Mouse (Mus musculus) forebrain, postnatal 0 days (tissue): ENCODE measurements at regions not wholly inside any gene's neighbourhood (a gene's known extent, or its start where the extent isn't known, plus 50 kb on each side); places are given as distances from the start of the nearest gene placed in this dataset.
"Not testable (repeated sequence)": the region's sequence is repeated elsewhere in the genome, so short reads cannot be mapped to it uniquely, and the experiment has no call there.

Experiments
- ATAC-seq: fragments of 200-750 bp; cut with Nextera tagmentation; 2 replicates; pipeline ENCODE4 v1.8.0; 2017; ENCODE audit warnings: mild to moderate bottlenecking, moderate library complexity
- DNase-seq: peaks from one replicate; pipeline ENCODE4 v3.0.0-alpha.2; 2015
- H3K27ac ChIP-seq: fragments of 300-500 bp; sonication (generic); 2 replicates; pipeline ENCODE4 v1.5.1; 2014; ENCODE audit warnings: low read depth, mild to moderate bottlenecking, antibody characterized with exemption, low read length, moderate library complexity, mixed read lengths
- H3K27me3 ChIP-seq: fragments of 300-500 bp; sonication (generic); 2 replicates; pipeline ENCODE4 v1.6.1; 2014; ENCODE audit warnings: mild to moderate bottlenecking, low read length, mixed read lengths; ENCODE audit not compliant: insufficient read depth
- H3K36me3 ChIP-seq: fragments of 300-500 bp; sonication (generic); 2 replicates; pipeline ENCODE4 v1.6.1; 2014; ENCODE audit warnings: mild to moderate bottlenecking, moderate library complexity; ENCODE audit not compliant: insufficient read depth
- H3K4me1 ChIP-seq: fragments of 300-500 bp; sonication (generic); 2 replicates; pipeline ENCODE4 v1.6.1; 2014; ENCODE audit warnings: antibody characterized with exemption; ENCODE audit not compliant: insufficient read depth
- H3K4me2 ChIP-seq: fragments of 300-500 bp; sonication (generic); 2 replicates; pipeline ENCODE4 v1.6.1; 2014; ENCODE audit warnings: low read depth, mild to moderate bottlenecking, moderate library complexity
- H3K4me3 ChIP-seq: fragments of 300-500 bp; sonication (generic); 2 replicates; pipeline ENCODE4 v1.5.1; 2014; ENCODE audit warnings: low read depth, low read length, mixed read lengths
- H3K9ac ChIP-seq: fragments of 300-500 bp; sonication (generic); 2 replicates; pipeline ENCODE4 v1.6.1; 2014; ENCODE audit warnings: mild to moderate bottlenecking
- H3K9me3 ChIP-seq: fragments of 300-500 bp; sonication (generic); 2 replicates; pipeline ENCODE4 v1.6.1; 2016; ENCODE audit warnings: low read length
- CTCF ChIP-seq: sonication (generic); IDR thresholded peaks from 2 replicates; pipeline ENCODE4 v1.5.1; 2016; ENCODE audit warnings: antibody characterized with exemption, control low read depth, low read depth
- WGBS: fragments of 180-500 bp; shearing (Covaris S2); extraction: QIAGEN DNeasy Blood & Tissue Kit; methylation state at CpG from one replicate; pipeline ENCODE4 v1.1.7; 2014; 5-methylcytosine and 5-hydroxymethylcytosine counted together

- Histone ChIP-seq H3K27ac (no peak overlapping the region), H3K9ac (no peak overlapping the region), H3K4me3 (no peak overlapping the region), H3K4me2 (no peak overlapping the region), H3K9me3 (peaks cover 5% of the 10 kb centered on the region; the same call in 1 of the 2 replicates), H3K27me3 (no peaks in the 10 kb centered on the region), H3K4me1 (no peaks in the 10 kb centered on the region), H3K36me3 (no peaks in the 10 kb centered on the region)
- 80% methylated on average over 9 of the region's 9 CpGs for WGBS
- ATAC-seq: no peak
- TF ChIP-seq CTCF: no peak
- no peak for DNase-seq
Observed at GRCm38 (mm10) chr17:27281241-27281640, 77.0 kb upstream of the Lemd2 start.

- WGBS: 93% methylated on average over 17 of the region's 17 CpGs
- DNase-seq: not testable (repeated sequence)
Observed at GRCm38 (mm10) chr17:27279491-27280288, 75.4 kb upstream of the Lemd2 start.

GRCm38 (mm10) chr17:27277786-27278185, 73.5 kb upstream of the Lemd2 start:
- not testable (repeated sequence) for ATAC-seq, H3K4me1 ChIP-seq, H3K4me2 ChIP-seq, H3K27ac ChIP-seq, H3K4me3 ChIP-seq, H3K9me3 ChIP-seq, H3K9ac ChIP-seq, H3K27me3 ChIP-seq, H3K36me3 ChIP-seq, DNase-seq
- 97% methylated on average over 12 of the region's 12 CpGs for WGBS

More at GRCm38 (mm10) chr17:27279491-27280288, 75.4 kb upstream of the Lemd2 start:
- not testable (repeated sequence) for H3K27ac ChIP-seq, H3K36me3 ChIP-seq, H3K9ac ChIP-seq, H3K4me2 ChIP-seq, H3K27me3 ChIP-seq, ATAC-seq, H3K4me3 ChIP-seq, H3K4me1 ChIP-seq, H3K9me3 ChIP-seq

GRCm38 (mm10) chr17:27271756-27272155, 67.5 kb upstream of the Lemd2 start:
- not testable (repeated sequence) for ATAC-seq, H3K4me1 ChIP-seq, H3K36me3 ChIP-seq, H3K27ac ChIP-seq, H3K4me2 ChIP-seq, H3K9ac ChIP-seq, H3K4me3 ChIP-seq, H3K27me3 ChIP-seq, H3K9me3 ChIP-seq, DNase-seq
- WGBS: 89% methylated on average over 12 of the region's 12 CpGs

GRCm38 (mm10) chr17:27270776-27271175, 66.5 kb upstream of the Lemd2 start:
- not testable (repeated sequence) for H3K9ac ChIP-seq, H3K4me3 ChIP-seq, H3K27ac ChIP-seq, ATAC-seq, H3K27me3 ChIP-seq, H3K9me3 ChIP-seq, H3K36me3 ChIP-seq, H3K4me2 ChIP-seq, H3K4me1 ChIP-seq, DNase-seq
- over 99% methylated on average over 8 of the region's 8 CpGs for WGBS

- H3K4me2 ChIP-seq, H3K9me3 ChIP-seq, H3K27ac ChIP-seq, H3K4me1 ChIP-seq, H3K27me3 ChIP-seq, H3K4me3 ChIP-seq, H3K9ac ChIP-seq, H3K36me3 ChIP-seq, DNase-seq, ATAC-seq: not testable (repeated sequence)
- 95% methylated on average over 7 of the region's 9 CpGs for WGBS
Observed at GRCm38 (mm10) chr17:27264607-27265006, 60.3 kb upstream of the Lemd2 start.

- H3K4me1 ChIP-seq: no peaks in the 10 kb centered on the region
- ATAC-seq (no peak), DNase-seq (no peak)
- H3K9ac ChIP-seq: no peak overlapping the region
- H3K4me3 ChIP-seq: no peak overlapping the region
- no peaks in the 10 kb centered on the region for H3K9me3 ChIP-seq
- no peak overlapping the region for H3K27ac ChIP-seq
- no peak overlapping the region for H3K4me2 ChIP-seq
- no peaks in the 10 kb centered on the region for H3K36me3 ChIP-seq
- no peak for TF ChIP-seq CTCF
- H3K27me3 ChIP-seq: no peaks in the 10 kb centered on the region
- 60% methylated on average over 4 of the region's 4 CpGs for WGBS
Observed at GRCm38 (mm10) chr17:27262607-27263006, 58.3 kb upstream of the Lemd2 start.
